Mouse (Mus musculus): ENCODE measurements at regions not wholly inside any gene's neighbourhood (a gene's known extent, or its start where the extent isn't known, plus 50 kb on each side); places are given as distances from the start of the nearest gene placed in this dataset.

DNA sequence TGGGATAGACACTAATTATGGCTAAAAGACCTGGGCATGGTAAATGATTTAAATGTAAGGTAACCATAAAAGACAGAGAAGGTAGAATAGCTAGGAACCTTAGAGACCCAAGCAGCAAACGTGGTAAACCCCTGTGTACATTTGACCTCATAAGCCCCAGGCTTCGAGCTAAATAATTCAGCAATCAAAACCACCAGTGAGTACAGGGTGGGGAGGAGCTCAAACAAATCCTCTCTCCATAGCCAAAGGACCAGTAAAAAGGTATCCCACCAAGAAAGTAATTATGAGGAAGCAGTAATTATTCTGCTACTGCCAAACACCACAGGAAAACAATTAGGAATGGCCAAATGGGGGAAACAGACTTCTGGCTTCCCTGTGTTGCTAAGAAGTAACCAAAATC lies 122.5 kb upstream of the Ogfrl1 start:
- peaks cover 13% of the 10 kb centered on the region for H3K27me3 ChIP-seq
- ChIA-PET CTCF (no interaction called here), POLR2A (no interaction called here)
- in situ Hi-C loops (cut with MboI; ENCODE audit: low pct_unique_long_range_greater_than_20kb) = no loop called here
- DNase-seq (ENCODE audit: low read depth, low spot score) = no peak
- no peak for ATAC-seq
- no peak for TF ChIP-seq CTCF (IDR thresholded peaks at IDR 0.05)

DNA sequence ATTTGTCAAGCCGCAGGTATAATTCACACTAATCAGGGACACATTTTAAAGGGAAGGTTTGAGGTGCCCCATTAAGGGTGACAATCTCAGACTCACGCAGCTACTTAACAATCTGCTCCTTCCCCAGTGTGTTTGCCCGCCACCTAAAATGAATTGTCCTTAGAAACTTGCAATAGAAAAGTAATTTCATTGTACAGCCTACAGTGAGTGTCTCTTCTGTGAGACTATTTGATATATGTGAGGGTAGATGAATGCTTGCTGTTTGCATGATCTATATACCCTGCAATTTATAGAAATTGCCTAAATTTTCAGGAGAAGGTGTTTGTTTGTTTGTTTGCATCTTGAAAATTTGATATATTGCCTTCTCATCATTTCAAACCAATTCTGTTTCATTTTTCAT lies 135.1 kb upstream of the Ogfrl1 start:
- no peak for DNase-seq (ENCODE audit: low read depth, low spot score)
- POLR2A ChIA-PET = no interaction called here
- no peak for TF ChIP-seq CTCF (IDR thresholded peaks at IDR 0.05)
- in situ Hi-C loops (cut with MboI; ENCODE audit: low pct_unique_long_range_greater_than_20kb) = no loop called here
- CTCF ChIA-PET = no interaction called here
- no peaks in the 10 kb centered on the region for H3K27me3 ChIP-seq
- ATAC-seq = no peak

DNA sequence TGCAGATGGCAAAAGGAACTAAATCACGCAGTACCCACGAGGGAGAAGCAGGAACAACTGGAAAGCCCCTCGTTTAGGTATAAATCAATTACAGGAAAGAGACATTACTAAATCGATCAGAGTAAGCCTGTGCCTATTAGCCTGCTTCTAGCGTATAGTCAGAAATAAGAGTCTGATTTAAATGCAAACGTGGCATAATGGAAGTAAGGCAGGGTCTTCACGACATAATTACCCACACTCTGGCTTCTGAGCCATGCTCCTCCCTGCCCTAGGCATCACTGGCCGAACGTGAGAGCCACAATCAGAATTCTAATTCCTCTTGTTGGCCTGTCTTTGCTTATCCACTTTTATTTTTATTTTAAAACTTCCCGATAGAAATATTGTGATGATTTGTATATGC lies 139.0 kb upstream of the Ogfrl1 start:
- POLR2A ChIA-PET = no interaction called here
- TF ChIP-seq CTCF (IDR thresholded peaks at IDR 0.05) = no peak
- in situ Hi-C loops (cut with MboI; ENCODE audit: low pct_unique_long_range_greater_than_20kb) = no loop called here
- H3K27me3 ChIP-seq = no peaks in the 10 kb centered on the region
- CTCF ChIA-PET = interaction anchor here (1.3 kb wide), 1 partner anchor 13 kb away, joined by 3 read pairs; no protein-coding TSS in a partner anchor
- ATAC-seq (no peak), DNase-seq (ENCODE audit: low read depth, low spot score) (no peak)

DNA sequence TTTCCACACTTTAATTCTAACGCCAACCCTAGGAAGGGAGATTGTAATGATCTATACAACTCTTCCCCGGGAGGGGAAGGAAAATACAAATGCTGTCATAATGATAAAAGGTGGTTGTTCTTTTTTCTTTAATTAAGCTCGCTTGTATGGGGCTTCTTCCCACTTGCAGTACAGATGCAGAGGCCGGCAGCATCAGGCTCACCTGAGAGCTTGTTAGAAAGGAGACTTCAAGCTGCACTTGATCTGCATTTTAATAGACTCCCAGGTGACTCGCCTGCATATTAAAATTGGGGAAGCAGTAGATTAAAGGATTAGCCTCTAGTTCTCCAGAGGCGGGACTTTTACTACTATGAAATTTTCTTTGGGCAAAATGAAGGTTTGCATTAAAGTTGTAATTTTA lies 140.8 kb upstream of the Ogfrl1 start:
- ChIA-PET CTCF (interaction anchor here (0.9 kb wide), 1 partner anchor 9 kb away, joined by 3 read pairs; no protein-coding TSS in a partner anchor), POLR2A (no interaction called here)
- H3K27me3 ChIP-seq = peaks cover 7% of the 10 kb centered on the region
- in situ Hi-C loops (cut with MboI; ENCODE audit: low pct_unique_long_range_greater_than_20kb) = no loop called here
- ATAC-seq (no peak), DNase-seq (ENCODE audit: low read depth, low spot score) (no peak)
- no peak for TF ChIP-seq CTCF (IDR thresholded peaks at IDR 0.05)

DNA sequence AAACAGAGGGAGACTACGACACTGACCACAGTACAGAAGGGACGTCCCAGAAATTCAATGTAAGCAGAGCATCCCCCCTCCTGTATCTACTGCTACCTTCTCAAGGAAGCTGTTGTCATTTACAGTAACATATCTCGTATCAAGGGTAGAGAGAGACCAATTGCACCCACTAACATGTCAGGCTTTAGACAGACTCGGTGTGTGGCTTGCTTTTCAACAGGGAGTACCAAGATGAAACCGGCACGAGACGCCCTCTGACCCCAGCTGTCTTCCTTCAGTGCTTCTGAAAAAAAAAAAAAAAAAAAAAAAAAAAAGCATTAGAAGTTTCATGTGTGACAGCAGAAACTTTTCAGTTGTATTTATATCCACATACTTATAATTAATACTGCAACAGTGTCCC lies 143.0 kb upstream of the Ogfrl1 start:
- TF ChIP-seq CTCF (IDR thresholded peaks at IDR 0.05) = no peak
- ChIA-PET POLR2A (no interaction called here), CTCF (interaction anchor here (0.8 kb wide), 1 partner anchor 9 kb away, joined by 3 read pairs; no protein-coding TSS in a partner anchor)
- ATAC-seq = no peak
- peaks cover 8% of the 10 kb centered on the region for H3K27me3 ChIP-seq
- no peak for DNase-seq (ENCODE audit: low read depth, low spot score)
- in situ Hi-C loops (cut with MboI; ENCODE audit: low pct_unique_long_range_greater_than_20kb) = no loop called here

DNA sequence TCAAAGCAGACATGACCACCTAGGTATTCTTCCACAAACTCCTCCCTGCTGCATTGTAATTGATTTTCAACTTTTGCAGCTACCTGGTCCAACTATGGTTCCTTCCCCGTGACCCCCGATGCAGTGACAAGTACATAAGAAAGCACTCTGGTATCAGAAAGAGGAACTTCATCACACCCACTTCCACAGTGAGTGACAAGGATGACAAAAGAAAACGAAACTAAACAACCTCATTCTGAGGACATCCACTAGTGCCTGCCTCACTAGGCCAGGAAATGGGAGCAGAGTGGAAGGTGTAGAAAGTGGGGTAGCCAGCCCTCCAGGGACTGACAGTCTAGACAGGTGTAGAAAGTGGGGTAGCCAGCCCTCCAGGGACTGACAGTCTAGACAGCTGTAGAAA lies 158.2 kb upstream of the Ogfrl1 start:
- H3K27me3 ChIP-seq = no peaks in the 10 kb centered on the region
- DNase-seq (ENCODE audit: low read depth, low spot score) (no peak), ATAC-seq (no peak)
- TF ChIP-seq CTCF (IDR thresholded peaks at IDR 0.05) = no peak
- ChIA-PET POLR2A (no interaction called here), CTCF (no interaction called here)
- in situ Hi-C loops (cut with MboI; ENCODE audit: low pct_unique_long_range_greater_than_20kb) = no loop called here

DNA sequence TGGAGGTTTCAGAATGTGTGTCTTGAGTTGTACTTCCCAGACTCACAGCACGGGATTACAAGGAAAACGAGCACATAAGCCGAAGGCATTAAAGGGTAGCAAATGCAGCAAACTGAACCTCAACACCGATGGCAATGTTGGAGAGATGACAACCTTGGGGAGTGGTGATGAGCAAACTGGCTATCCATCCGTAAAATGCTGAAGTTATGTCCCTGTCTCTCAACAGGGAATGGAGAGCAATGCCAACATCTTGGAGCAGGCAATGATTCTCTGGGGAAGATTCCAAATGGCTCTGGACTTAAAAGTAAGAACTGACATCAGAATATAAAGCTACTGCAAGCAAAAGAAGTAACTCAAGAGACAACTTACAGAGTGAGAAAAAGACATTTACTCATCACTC lies 170.5 kb upstream of the Ogfrl1 start:
- POLR2A ChIA-PET = no interaction called here

DNA sequence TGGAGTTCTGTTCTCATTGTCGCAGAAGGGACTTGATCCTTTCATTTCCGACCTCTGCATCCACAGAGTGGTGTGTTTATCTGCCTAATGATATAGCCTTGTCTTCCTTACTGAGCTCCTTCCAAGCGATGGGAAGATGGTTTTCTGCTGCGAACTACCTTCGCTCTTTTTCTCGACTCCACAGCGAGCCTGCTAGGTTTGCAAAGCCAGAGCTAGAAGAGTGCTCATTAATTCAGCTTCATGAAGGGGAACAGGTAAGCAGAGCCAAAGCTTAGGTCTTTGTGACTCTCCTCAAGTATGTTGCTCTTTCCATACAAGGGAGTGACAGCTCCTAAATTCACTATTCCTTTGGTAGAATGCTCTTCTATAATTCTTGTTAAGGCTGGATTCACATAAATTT lies 176.9 kb upstream of the Ogfrl1 start:
- no peak for ATAC-seq
- in situ Hi-C loops (cut with MboI; ENCODE audit: low pct_unique_long_range_greater_than_20kb) = no loop called here
- ChIA-PET CTCF (no interaction called here), POLR2A (no interaction called here)
- peaks cover 21% of the 10 kb centered on the region for H3K27me3 ChIP-seq
- no peak for TF ChIP-seq CTCF (IDR thresholded peaks at IDR 0.05)
- no peak for DNase-seq (ENCODE audit: low read depth, low spot score)

More for the DNA sequence above, 170.5 kb upstream of the Ogfrl1 start:
- ATAC-seq = no peak
- in situ Hi-C loops (cut with MboI; ENCODE audit: low pct_unique_long_range_greater_than_20kb) = no loop called here
- TF ChIP-seq CTCF (IDR thresholded peaks at IDR 0.05) = no peak
- CTCF ChIA-PET = no interaction called here
- H3K27me3 ChIP-seq = peaks cover 22% of the 10 kb centered on the region
- DNase-seq (ENCODE audit: low read depth, low spot score) = no peak

DNA sequence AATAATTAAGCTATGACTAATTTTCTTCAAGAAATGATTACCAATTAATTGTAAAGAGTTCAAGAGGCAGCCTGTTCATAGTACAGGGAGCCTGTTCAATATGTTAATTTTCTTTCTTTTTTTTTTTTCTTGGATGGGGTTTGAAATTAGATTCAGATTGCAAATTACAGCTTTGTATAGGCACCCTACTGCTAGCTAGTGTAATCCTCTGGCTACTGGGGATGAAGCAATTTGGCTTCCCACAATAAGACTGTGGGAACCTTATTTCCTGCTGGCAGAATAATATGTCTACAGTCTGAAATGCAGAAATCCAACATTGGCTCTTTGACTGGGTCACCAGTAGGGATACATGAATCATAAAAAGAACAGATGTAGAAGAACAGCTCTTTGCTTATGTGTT lies 177.4 kb upstream of the Ogfrl1 start:
- H3K27me3 ChIP-seq = peaks cover 15% of the 10 kb centered on the region
- CTCF ChIA-PET = no interaction called here
- in situ Hi-C loops (cut with MboI; ENCODE audit: low pct_unique_long_range_greater_than_20kb) = no loop called here
- no peak for TF ChIP-seq CTCF (IDR thresholded peaks at IDR 0.05)
- POLR2A ChIA-PET = no interaction called here
- DNase-seq (ENCODE audit: low read depth, low spot score) = no peak
- ATAC-seq = no peak

DNA sequence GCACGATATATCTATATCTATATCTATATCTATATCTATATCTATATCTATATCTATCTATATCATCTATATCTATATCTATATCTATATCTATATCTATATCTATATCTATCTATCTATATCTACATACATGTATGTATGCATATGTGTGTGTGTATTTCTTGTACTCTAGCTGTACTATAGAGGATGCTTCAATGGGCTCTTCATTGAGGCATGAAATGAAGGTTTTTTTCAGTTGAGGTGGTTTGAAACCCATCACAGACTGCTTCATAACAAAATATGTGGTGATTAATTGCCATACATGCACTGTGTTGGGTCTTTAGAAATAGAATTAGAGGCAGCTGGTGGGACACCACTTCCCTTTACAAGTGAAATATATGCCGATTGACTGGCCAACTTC lies 177.9 kb upstream of the Ogfrl1 start:
- no peak for TF ChIP-seq CTCF (IDR thresholded peaks at IDR 0.05)
- CTCF ChIA-PET = no interaction called here
- POLR2A ChIA-PET = no interaction called here
- no peak for DNase-seq (ENCODE audit: low read depth, low spot score)
- in situ Hi-C loops (cut with MboI; ENCODE audit: low pct_unique_long_range_greater_than_20kb) = no loop called here
- peaks cover 16% of the 10 kb centered on the region for H3K27me3 ChIP-seq
- ATAC-seq = no peak

DNA sequence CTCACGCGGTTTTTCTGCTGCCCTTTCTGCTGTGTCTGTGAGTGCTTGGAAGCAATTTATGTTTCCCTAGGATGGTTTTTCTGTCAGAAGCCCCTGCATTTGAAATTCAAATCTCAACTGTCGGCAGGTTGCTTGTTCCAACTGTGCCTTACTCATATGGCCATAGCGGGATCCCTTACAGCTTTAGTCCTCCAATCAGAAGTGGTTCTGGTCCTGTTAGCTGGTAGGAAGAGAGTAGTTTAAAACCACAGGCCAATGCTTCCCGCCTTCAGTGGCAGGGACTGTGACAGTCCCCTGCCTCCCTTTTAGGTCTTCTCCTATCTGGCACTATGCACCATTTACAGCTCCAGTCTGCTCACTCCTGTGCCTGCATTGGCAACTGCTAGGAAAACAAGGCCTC lies 178.6 kb upstream of the Ogfrl1 start:
- ChIA-PET POLR2A (no interaction called here), CTCF (no interaction called here)
- H3K27me3 ChIP-seq = peaks cover 14% of the 10 kb centered on the region
- no peak for TF ChIP-seq CTCF (IDR thresholded peaks at IDR 0.05)
- in situ Hi-C loops (cut with MboI; ENCODE audit: low pct_unique_long_range_greater_than_20kb) = no loop called here
- DNase-seq (ENCODE audit: low read depth, low spot score) = no peak
- no peak for ATAC-seq

DNA sequence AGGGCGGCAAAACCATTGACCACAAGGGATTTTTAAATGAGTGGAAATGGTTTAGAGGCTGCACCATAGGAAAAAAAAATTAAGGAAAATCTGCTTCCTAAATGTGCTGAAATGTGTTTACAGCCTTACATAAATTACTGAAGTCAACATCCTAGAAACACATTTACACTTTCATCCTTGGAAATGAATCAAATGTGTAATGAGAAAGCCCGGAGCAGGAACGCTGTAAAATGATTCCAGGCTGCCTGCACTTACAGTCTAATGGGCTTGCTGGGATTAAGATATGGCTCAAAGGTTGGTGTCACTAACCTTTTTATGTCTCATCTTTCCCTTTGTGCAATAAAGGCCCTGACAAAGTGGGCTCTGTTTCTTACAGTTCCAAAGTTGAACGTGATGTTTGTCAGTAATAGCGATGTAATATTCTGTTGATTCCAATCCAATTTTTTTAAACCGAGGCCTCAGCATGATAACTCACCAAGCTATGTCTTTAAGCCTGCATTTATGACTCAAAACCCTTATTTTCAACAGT lies 172.1 kb upstream of the B3gat2 start:
- in situ Hi-C loops (cut with MboI; ENCODE audit: low pct_unique_long_range_greater_than_20kb) = no loop called here
- no peak for TF ChIP-seq CTCF (IDR thresholded peaks at IDR 0.05)
- no peak for DNase-seq (ENCODE audit: low read depth, low spot score)
- ChIA-PET POLR2A (no interaction called here), CTCF (no interaction called here)
- no peak for ATAC-seq
- peaks cover 12% of the 10 kb centered on the region for H3K27me3 ChIP-seq

All from Patski (cell line).